Mouse (Mus musculus) G1E (cell line): ENCODE measurements around the gene Psmc3. TPM values are rescaled to one million over a fixed set of nuclear protein-coding genes. Genes with fewer than 3 reads are reported as not detected.
"Not testable (repeated sequence)": the region's sequence is repeated elsewhere in the genome, so short reads cannot be mapped to it uniquely, and the experiment has no call there.

Source experiments
- ATAC-seq: 2 replicates; pipeline ENCODE4 v1.8.0; 2016; ENCODE audit warnings: mild to moderate bottlenecking; ENCODE audit not compliant: insufficient number of reproducible peaks, poor library complexity, low FRiP score, severe bottlenecking; ENCODE audit errors: extremely low read depth
- DNase-seq: peaks from one replicate; pipeline ENCODE4 v3.0.0; 2012; ENCODE audit warnings: low spot score
- H3K27me3 ChIP-seq: 2 replicates; pipeline ENCODE4 v1.6.1; 2012; ENCODE audit warnings: mild to moderate bottlenecking, low read length, inconsistent platforms; ENCODE audit not compliant: insufficient read depth
- H3K36me3 ChIP-seq: replicated peaks from 2 replicates; pipeline ENCODE3; 2012; ENCODE audit warnings: mild to moderate bottlenecking, inconsistent platforms
- H3K4me1 ChIP-seq: 2 replicates; pipeline ENCODE4 v1.6.1; 2012; ENCODE audit warnings: low read depth, low read length, inconsistent platforms, mixed read lengths; ENCODE audit not compliant: insufficient read depth
- H3K4me3 ChIP-seq: 2 replicates; pipeline ENCODE4 v1.5.1; 2012; ENCODE audit warnings: low read depth, mild to moderate bottlenecking, inconsistent platforms, low read length, moderate library complexity, mixed read lengths
- H3K9me3 ChIP-seq: replicated peaks from 2 replicates; pipeline ENCODE4 v1.6.1; 2012; ENCODE audit warnings: inconsistent platforms
- CTCF ChIP-seq: IDR thresholded peaks from 2 replicates; pipeline ENCODE4 v1.5.1; 2012; ENCODE audit warnings: low read depth, low read length, inconsistent platforms, mixed read lengths
- GATA1 ChIP-seq: IDR thresholded peaks from 2 replicates; pipeline ENCODE4 v1.6.1; 2012; ENCODE audit warnings: borderline replicate concordance, low read length, inconsistent platforms, mixed read lengths
- GATA2 ChIP-seq: IDR thresholded peaks from 2 replicates; pipeline ENCODE4 v1.6.1; 2012; ENCODE audit warnings: low read depth, low read length, inconsistent platforms, borderline replicate concordance
- POLR2AphosphoS5 ChIP-seq: IDR thresholded peaks from 2 replicates; pipeline ENCODE4 v1.6.1; 2012; ENCODE audit warnings: low read depth, low read length, inconsistent platforms; ENCODE audit not compliant: insufficient replicate concordance
- TAL1 ChIP-seq: conservative IDR thresholded peaks from 2 replicates; pipeline ENCODE4 v1.6.1; 2012; ENCODE audit warnings: low read depth, low read length, inconsistent platforms, mixed read lengths
- polyA plus RNA-seq: library from polyadenylated mRNA; stranded (reverse); fragments of >175 nt; gene quantifications from 2 replicates; pipeline ENCODE4 v1.2.3, GENCODE M21; 2012
- total RNA-seq, 2 experiments: library from RNA; stranded (forward) in 1 of 2; stranded (reverse) in 1 of 2; fragments of 200-1000 nt in 1 of 2; fragments of >200 nt in 1 of 2; fragmentation: Nextera tagmentation in 1 of 2; gene quantifications; 2 replicates each; pipeline ENCODE4 v1.2.3; 2014 to 2017

Gene Psmc3
- total and polyA plus RNA-seq, 3 experiments: 141 to 280 (median 165) TPM

- TF ChIP-seq GATA2 (no peak), TAL1 (no peak), GATA1 (no peak), CTCF (no peak), POLR2AphosphoS5 (no peak)
- H3K4me1 ChIP-seq: peaks cover 73% of the 10 kb centered on the region
- no peak for ATAC-seq
Measured at GRCm38 (mm10) chr2:91109807-91110385, 56.1 kb downstream of the Psmc3 start.

GRCm38 (mm10) chr2:91110429-91110828, 56.6 kb downstream of the Psmc3 start:
- Histone ChIP-seq H3K36me3 (peaks cover 95% of the 10 kb centered on the region), H3K27me3 (no peaks in the 10 kb centered on the region), H3K4me3 (no peak overlapping the region), H3K4me1 (peaks cover 71% of the 10 kb centered on the region), H3K9me3 (no peaks in the 10 kb centered on the region)
- TF ChIP-seq CTCF (no peak), TAL1 (no peak), GATA1 (no peak), POLR2AphosphoS5 (no peak), GATA2 (no peak)
- DNase-seq (no peak), ATAC-seq (no peak)

More at GRCm38 (mm10) chr2:91109807-91110385, 56.1 kb downstream of the Psmc3 start:
- Histone ChIP-seq H3K4me3 (no peak overlapping the region), H3K27me3 (no peaks in the 10 kb centered on the region), H3K36me3 (peaks cover 95% of the 10 kb centered on the region), H3K9me3 (no peaks in the 10 kb centered on the region)
- no peak for DNase-seq

GRCm38 (mm10) chr2:91111832-91112231, 58.0 kb downstream of the Psmc3 start:
- not testable (repeated sequence) for H3K4me3 ChIP-seq, ATAC-seq

GRCm38 (mm10) chr2:91112491-91112890, 58.7 kb downstream of the Psmc3 start:
- TF ChIP-seq POLR2AphosphoS5 (no peak), TAL1 (no peak), GATA1 (no peak), GATA2 (no peak), CTCF (no peak)
- DNase-seq (no peak), ATAC-seq (peak; percentile 58)
- Histone ChIP-seq H3K9me3 (no peaks in the 10 kb centered on the region), H3K4me3 (no peak overlapping the region), H3K4me1 (peaks cover 54% of the 10 kb centered on the region), H3K27me3 (no peaks in the 10 kb centered on the region), H3K36me3 (peaks cover 95% of the 10 kb centered on the region)

More at GRCm38 (mm10) chr2:91111832-91112231, 58.0 kb downstream of the Psmc3 start:
- H3K4me1 ChIP-seq: peaks cover 61% of the 10 kb centered on the region
- DNase-seq, H3K27me3 ChIP-seq, H3K9me3 ChIP-seq: not testable (repeated sequence)
- peaks cover 96% of the 10 kb centered on the region for H3K36me3 ChIP-seq

- ATAC-seq (no peak), DNase-seq (no peak)
- Histone ChIP-seq H3K36me3 (peaks cover 93% of the 10 kb centered on the region), H3K27me3 (no peaks in the 10 kb centered on the region), H3K9me3 (no peaks in the 10 kb centered on the region), H3K4me1 (peaks cover 51% of the 10 kb centered on the region), H3K4me3 (no peak overlapping the region)
- TF ChIP-seq POLR2AphosphoS5 (no peak), CTCF (no peak), GATA1 (no peak), GATA2 (no peak), TAL1 (no peak)
Measured at GRCm38 (mm10) chr2:91113334-91113733, 59.5 kb downstream of the Psmc3 start.

- ATAC-seq: no peak
- H3K27me3 ChIP-seq: no peaks in the 10 kb centered on the region
- TF ChIP-seq GATA2 (no peak), GATA1 (no peak), POLR2AphosphoS5 (no peak), TAL1 (no peak), CTCF (no peak)
- H3K4me3 ChIP-seq: no peak overlapping the region
- no peaks in the 10 kb centered on the region for H3K9me3 ChIP-seq
- H3K4me1 ChIP-seq: peaks cover 48% of the 10 kb centered on the region
- H3K36me3 ChIP-seq: peaks cover 88% of the 10 kb centered on the region
- DNase-seq: no peak
Measured at GRCm38 (mm10) chr2:91113852-91114251, 60.0 kb downstream of the Psmc3 start.

- Histone ChIP-seq H3K9me3 (no peaks in the 10 kb centered on the region), H3K27me3 (peaks cover 11% of the 10 kb centered on the region), H3K4me3 (no peak overlapping the region), H3K36me3 (peaks cover 76% of the 10 kb centered on the region), H3K4me1 (peaks cover 49% of the 10 kb centered on the region)
- TF ChIP-seq TAL1 (no peak), CTCF (peak; percentile 84)
- DNase-seq: peak; percentile 68
- peak; percentile 52 for ATAC-seq
Measured at GRCm38 (mm10) chr2:91114781-91115577, 61.2 kb downstream of the Psmc3 start.
